Mouse (Mus musculus) urinary bladder, postnatal 14 days (tissue): ENCODE results near the gene C8b.

Experiments
- DNase-seq: peaks from one replicate; pipeline ENCODE4 v3.0.0; 2021; ENCODE audit warnings: low spot score

C8b gene

DNA sequence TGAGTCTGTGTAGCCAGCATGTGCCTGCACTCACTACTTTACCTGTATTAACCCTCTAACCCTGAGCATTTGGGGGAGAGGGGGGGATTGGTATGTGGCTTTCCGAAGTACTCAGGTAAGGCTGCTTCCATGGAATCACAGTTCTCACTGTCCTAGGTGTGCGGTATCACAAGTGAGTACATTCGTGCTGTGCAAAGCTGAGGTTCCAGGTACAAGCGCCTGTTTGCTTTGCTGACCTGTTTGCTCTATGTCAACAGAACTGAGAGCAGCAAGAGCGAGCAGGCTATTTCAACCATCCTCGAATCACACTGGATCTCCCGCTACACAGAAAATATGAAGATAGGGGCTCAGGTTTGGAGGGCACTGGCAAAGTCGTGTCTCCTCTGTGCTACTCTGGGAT lies at the start of gene C8b:
Gene C8b, plus strand, starts transcription at position 253 of the 400 bp plus-strand sequence.
- no peak for DNase-seq

DNA sequence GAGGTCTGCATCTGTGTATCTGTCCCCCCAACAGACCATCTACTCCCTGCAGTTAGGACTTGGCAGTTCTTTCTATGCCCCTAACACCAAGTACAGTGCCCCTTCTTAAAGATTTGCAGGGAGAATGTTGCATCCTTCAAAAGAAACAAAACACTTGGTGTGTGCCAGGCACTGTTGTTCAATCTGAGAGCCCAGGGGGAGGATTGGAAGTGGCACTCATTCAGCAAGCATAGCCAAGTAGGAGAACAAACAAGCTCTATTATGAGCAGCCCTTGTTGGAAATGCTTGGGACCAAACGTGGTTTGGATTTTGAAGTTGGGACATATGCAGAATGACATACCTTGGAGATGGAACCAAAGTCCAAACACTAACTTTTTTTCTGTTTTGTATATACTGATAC lies 49.6 kb upstream of the C8b start:
- DNase-seq: no peak

- no peak for DNase-seq
Measured at GRCm38 (mm10) chr4:104718973-104719795, 46.9 kb upstream of the C8b start.

- DNase-seq: no peak
Measured at GRCm38 (mm10) chr4:104723527-104724045, 42.5 kb upstream of the C8b start.

- DNase-seq: no peak
Measured at GRCm38 (mm10) chr4:104724258-104724657, 41.9 kb upstream of the C8b start.

DNA sequence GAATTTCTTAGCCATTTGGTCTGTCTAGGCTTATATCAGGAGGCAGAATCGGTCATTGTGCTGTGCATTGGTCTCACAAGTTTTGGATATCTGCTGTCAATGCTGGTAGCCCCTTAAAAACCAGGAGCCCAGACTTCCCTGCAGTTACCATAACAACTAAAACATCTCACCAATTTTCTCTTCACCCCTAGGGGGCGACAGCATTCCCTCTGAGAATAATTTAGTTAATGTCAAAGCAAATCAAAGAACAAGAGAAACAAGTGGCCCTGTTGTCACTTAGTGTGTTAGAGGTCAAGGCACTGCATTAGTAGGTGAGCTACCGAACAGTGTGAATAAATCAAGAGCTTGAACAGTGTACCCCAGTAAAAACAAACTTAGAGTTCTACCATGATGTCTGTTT lies 40.4 kb upstream of the C8b start:
- DNase-seq: no peak

DNA sequence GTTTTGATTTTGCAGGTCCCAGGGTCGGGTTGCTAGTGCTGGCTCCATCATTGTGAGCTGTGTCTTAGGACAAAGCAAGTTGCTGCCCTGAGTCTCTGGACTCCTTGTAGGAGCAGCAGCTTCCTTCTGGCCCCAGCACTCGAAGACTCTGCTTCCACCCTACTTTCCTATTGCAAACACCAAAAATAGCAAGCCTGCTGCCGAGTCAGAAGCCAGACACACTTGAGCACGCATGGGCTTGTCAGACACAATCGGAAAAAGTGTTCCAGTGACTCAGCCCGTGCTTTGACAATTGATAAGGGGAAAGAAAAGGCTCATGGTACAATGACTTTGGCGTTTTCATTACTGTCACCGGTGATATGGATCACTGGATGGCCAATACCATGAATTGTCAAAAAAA lies 36.9 kb upstream of the C8b start:
- peak; percentile 12 for DNase-seq

DNA sequence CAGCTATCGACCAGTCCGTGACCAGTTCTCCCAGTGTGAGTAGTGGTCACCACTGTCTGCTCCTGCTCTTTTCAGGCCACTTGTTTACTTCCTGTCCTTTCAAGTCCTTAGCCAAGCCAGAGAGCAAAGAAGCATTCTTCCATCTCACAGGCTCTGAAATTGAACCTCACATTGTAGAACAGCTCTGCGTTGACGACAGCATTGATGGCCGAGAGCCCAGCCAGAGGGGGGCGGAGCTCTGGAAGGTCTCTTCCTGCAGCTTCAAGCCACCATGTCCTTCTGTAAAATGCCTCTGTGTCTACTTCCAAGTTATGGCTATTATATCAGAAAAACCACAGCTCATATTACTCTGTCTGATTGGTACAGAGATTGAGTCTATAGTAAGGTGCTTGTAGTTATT lies 19.6 kb upstream of the C8b start:
- no peak for DNase-seq

DNA sequence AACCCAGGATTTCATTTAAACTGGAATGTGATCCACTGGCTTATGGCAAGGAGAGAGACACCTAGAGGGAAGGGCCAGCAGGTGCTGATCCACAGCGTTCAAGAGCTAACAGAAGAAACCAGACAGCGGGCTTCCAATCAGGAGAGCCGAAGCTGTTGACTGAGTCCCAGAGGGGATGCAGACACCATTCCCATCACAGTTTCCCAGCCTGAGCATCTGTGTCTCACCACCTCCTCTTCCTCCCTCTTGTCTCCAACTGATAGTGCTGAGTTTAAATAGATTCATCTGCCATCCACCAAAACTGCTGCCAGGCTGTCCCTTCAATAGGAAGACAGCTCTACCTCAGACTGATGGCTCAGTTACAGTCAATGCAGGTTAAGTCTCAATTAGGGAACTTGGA lies 12.0 kb upstream of the C8b start:
- no peak for DNase-seq

GRCm38 (mm10) chr4:104760878-104761624 lies 5.1 kb upstream of the C8b start:
- no peak for DNase-seq

- no peak for DNase-seq
Measured at GRCm38 (mm10) chr4:104768190-104768589, 2.1 kb downstream of the C8b start.

GRCm38 (mm10) chr4:104769602-104770001 lies 3.5 kb downstream of the C8b start:
- DNase-seq: no peak

- DNase-seq: no peak
Measured at GRCm38 (mm10) chr4:104770331-104770730, 4.2 kb downstream of the C8b start.

DNA sequence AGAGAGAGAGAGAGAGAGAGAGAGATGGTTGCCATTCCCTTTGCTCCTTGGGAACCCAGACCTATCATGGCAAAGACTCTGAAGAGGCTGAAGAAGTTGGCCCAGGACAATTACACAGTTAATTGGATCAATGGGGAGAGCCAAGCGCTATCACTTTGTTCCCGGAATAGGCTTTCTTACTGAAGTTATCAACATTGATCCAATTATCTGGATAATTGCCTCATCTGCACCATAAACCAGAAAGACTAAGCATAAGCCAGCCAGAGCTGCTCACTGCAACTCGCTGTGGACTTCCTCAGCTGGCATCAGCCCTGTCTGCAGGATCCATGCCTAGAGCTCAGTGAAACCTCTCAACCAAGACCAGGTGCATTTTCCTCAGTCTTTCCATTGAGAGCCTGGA lies 9.5 kb downstream of the C8b start:
- DNase-seq: no peak

DNA sequence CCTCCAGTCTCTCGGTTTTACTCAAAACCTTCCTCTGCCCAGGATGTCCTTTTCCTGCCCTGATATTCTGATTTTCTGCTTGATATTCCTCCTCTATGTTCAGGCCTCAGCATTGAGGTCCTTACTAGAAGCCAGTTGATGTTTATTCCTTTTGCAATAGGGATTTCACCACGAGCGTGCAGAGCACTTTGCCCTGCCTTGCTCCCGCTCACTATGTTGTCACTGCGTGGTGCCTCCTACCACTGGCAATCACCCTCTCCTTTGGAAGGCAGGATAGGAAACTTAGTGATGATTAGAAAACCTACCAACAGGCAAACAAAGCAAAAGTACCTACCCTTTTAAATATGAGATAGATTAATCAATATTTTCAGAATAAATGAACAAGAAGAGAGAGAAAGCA lies 13.3 kb downstream of the C8b start:
- no peak for DNase-seq

- DNase-seq: no peak
Measured at GRCm38 (mm10) chr4:104781441-104781840, 15.3 kb downstream of the C8b start.

- DNase-seq: no peak
Measured at GRCm38 (mm10) chr4:104782346-104782745, 16.2 kb downstream of the C8b start.

DNA sequence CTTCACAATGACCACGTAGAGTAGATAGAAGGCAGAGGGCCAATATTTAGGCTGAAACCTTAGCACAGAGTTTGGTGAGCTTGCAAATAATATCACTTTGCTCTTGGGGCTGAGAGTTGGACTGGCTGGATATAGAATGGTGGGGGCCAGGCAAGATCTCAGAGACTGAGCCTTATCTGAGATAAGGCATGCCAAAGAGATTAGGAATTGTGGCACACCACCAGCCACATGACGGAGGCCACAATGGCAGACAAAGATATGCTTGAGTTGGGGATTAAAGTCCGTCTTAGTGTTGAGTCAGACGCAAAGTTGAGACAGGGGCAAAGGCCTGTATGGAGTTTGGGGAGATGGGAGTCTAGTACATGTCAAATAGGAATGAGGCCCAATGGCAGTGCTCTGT lies 26.0 kb downstream of the C8b start:
- no peak for DNase-seq

DNA sequence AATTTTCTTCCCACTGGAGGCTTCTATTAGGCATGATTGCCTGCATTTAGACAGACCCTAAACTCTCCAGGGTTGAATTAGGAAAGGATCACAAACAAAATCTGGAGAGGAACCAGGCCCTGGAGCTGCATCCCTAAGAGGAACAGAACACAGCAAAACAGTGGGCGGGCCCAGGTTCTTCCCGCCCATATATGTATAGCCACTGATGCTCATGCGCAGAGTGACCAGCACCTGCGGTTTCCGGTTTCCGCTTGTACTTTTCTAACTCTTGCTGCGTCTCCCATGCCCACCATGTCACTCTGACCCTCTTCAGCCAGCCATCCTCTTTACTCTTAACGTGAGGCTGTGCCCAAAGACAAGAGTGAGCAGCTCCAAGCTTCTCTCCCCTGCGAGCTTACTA lies 32.8 kb downstream of the C8b start:
- DNase-seq: no peak

GRCm38 (mm10) chr4:104801625-104802024 lies 35.5 kb downstream of the C8b start:
- no peak for DNase-seq

- DNase-seq: no peak
Measured at GRCm38 (mm10) chr4:104804100-104804499, 38.0 kb downstream of the C8b start.

- DNase-seq: no peak
Measured at GRCm38 (mm10) chr4:104805414-104806257, 39.5 kb downstream of the C8b start.
